Mouse (Mus musculus): ENCODE data around the gene Edc4.
"Not testable (repeated sequence)": the region's sequence is repeated elsewhere in the genome, so short reads cannot be mapped to it uniquely, and the experiment has no call there.

Gene Edc4

DNA sequence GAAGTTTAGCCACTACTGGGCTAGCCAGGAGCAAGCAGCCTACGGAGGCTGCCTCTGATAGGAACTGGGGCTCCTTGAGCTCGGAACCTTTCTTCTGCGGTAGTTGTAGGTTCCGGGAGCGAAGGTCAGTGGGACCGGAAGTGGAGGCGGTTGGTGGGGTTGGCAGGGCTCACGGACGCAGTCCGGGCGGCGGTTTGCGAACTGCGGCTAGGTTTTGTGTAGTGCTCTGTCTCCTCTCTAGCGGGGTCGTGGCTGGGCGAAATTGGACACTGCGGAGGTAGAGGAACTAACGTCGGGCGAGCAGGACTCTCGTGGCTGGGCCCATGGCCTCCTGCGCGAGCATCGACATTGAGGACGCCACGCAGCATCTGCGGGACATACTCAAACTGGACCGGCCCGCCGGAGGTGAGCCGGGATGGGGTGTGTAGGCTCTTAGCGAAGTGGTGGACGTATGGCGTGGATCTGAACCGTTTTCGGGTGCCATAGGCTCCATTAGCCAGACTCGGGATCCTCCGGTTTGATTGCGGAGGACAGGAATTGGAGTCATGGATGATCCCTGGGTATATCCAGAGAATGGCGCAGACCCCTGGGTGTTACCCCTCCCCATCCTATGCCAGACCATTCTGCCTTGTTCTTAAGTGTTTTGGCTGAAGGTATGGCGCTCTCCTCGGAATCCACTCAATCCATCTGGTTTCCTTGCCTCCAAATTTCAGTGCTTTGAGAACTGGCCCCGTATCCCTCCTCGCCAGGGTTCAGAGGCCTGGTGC is at the start of gene Edc4:
Gene Edc4, plus strand, starts transcription at position 128 of the 767 bp plus-strand sequence.
- DNase-seq (ENCODE audit: low read depth, low spot score) = peak; percentile 90

DNA sequence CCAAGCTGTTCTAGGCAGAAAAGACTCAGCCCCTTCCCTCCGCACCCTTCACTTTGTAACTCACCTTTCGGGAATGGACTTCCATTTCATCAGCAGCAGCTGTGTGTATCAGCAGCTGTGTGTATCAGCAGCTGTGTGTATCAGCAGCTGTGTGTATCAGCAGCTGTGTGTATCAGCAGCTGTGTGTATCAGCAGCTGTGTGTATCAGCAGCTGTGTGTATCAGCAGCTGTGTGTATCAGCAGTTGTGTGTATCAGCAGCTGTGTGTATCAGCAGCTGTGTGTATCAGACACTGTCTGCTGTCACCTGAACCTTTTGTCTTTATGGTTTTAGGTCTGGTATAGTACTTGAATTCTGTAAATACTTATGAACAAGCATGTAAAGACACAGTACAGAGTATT is 46.9 kb upstream of the Edc4 start:
- not testable (repeated sequence) for DNase-seq (ENCODE audit: low read depth, low spot score)

DNA sequence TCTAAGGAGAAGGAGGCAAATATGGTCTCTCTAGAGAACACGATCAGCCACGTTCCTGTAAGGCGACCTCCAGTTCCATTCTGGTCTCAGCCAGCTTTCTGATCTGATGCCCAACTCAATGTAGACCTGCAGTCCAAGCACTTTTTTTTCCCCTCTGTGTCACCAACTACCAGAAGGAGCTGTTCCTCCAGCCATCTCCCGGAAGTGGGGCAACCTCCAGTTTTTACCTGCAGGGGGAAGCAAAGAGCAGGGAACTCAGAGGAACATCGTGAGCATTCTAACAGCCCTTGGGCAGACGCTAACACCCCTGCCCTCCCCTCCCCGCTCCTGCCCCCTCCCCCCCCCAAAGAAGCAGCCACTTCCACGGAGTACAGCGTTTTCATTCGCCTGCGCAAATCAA is 45.4 kb upstream of the Edc4 start:
- peak; percentile 54 for DNase-seq (ENCODE audit: low read depth, low spot score)

DNA sequence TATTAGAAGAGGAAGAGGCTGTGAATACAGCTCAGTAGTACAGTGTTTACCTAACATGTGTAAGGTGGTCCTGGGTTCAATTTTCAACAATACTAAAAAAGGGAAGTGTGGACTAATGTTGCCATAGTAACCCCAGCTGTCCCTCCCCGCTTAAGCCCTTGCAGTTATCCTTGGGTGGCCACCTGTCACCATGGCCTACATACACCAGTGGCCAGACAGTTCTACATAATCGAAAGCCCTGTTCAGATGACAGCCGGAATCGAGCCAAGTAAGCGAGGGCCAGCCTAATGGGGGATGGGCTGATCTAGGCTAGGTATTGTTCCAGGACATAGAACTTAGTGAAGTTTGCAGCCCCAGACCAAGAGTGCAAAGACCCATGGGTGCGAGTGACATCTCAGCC is 43.7 kb upstream of the Edc4 start:
- DNase-seq (ENCODE audit: low read depth, low spot score) = no peak

DNA sequence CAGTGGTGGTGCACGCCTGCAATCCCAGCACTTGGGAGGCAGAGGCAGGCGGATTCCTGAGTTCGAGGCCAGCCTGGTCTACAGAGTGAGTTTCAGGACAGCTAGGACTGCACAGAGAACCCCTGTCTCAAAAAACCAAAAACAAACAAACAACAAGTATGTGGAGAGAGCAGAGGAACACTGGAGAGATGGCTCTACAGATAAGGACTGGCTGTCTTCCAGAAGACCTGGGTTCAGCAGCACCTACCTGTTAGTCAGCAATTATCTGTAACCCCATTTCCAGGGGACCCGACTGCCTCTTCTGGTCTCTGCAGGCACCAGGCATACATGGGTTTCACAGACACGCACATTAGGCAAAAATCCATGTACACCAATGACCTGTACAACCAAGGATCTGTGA is 41.5 kb upstream of the Edc4 start:
- no peak for DNase-seq (ENCODE audit: low read depth, low spot score)

DNA sequence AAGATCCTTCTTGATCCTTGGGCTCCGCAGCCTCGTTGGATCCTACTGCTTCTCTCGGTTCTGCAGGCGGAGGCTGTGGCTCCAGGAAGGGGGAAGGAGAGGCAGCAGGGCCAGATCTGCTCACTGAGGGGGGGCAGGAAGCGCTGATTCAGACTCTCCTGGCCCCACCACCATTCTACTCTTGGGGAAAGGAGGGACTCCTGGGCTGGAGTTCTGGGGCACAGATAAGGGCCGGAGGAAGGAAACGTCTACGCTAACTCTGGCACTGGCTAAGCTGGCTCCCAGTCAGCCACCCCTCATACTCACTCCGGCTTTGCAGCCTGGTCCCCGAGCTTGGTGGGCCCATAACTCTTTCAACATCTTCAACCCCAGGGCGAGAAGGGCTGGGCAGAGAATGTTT is 34.0 kb upstream of the Edc4 start:
- no peak for DNase-seq (ENCODE audit: low read depth, low spot score)

DNA sequence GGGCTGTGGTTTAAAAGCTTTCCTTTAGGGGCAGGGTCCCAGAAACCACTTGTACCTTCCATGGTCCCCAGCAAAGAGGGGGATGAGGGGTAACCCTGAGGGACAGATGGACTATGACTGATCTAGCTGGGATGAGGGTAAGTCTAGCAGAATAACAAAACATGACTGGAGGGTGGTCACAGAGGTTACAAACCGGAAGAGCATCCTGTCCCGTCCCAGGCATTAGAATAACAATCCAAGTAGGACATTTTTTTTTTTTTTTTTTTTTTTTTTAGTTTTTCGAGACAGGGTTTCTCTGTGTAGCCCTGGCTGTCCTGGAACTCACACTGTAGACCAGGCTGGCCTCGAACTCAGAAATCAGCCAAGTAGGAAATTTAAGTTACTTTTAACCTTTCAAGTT is 30.7 kb upstream of the Edc4 start:
- no peak for DNase-seq (ENCODE audit: low read depth, low spot score)

DNA sequence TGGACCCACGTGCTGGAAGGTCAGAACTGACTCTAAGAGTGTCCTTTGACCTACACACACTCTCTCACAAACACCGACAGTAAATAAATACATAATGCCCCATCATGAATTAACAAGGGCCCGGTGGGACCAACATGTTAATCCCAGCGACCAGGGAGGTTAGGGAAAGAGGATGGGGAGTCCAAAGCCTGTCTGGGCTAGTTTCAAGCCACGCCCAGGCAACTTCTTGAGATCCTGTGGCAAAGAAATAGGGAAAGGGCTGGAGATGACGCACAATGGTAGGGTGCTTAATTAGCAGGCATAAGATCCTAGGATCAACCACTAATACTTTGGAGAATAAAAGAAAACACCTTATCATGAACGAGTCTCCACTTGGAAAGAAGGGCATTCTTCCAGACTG is 30.1 kb upstream of the Edc4 start:
- no peak for DNase-seq (ENCODE audit: low read depth, low spot score)

DNA sequence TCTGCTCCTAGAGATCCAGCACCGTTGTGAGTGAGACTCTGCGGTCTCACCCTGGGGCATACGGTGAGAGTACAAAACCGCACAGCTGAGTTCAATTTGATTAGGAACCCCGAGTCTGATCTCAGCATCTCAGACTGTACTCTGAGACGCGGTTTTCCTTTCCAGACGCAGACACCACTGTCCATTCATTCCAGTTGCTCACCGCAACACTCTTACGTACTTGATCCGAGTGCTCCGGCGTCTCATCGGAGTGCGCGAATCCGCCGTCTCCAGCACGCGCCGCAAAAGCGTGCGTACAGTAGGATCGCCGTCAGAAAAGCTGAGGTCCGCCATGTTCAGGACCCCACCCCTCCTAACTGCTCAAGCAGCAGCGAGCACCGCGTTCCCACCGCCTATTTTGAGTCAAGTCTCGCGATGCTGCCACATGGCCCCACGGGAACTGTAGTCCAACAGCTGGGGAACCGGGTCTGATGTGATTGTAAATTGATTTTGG is 29.0 kb upstream of the Edc4 start:
- peak; percentile 95 for DNase-seq (ENCODE audit: low read depth, low spot score)

DNA sequence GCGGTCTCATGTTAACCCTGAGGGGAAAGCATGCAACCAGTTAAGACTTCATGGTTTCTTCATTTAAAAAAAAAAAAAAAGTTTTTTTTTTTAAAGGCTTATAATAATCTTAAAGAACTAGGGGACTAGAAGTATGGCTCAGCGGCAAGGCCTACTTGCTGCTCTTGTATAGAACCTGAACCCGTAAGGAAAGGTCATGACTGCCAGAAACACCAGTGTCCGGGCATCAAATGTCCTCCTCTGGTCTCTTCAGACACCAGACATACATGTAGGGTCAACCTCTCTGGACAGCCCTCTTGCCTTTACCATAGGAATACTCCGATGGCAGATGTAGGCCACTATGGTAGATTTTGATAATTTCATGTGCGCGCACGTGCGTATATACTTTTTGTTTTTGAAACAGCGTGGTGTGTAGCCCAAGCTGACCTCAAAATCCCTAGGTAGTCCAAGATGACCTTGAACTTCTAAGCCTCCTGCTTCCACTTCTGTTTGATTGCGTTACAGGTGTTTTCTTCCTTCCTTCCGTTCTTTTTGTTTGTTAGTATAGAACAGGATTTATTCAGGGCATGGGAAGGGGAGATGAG is 28.4 kb upstream of the Edc4 start:
- DNase-seq (ENCODE audit: low read depth, low spot score) = no peak

DNA sequence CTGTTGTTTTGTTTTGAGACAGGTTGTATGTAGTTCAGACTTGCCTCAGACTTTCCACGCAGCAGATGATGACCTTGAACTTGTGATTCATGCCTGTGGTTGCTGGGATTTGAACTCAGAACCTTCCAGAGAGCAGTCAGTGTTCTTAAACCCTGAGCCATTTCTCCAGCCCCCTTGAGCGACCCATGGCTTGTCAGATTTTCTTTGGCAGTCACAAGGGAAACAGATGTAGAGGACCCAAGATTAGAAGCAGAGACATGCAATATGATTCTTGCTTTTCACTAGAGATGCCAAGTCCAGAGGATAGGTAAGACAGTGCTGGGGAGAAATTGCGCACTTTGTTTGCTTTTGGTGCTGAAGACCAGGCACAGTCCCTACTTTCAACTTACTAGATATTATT is 27.5 kb upstream of the Edc4 start, which contains the start of gene Cenpt:
Gene Cenpt, minus strand, starts transcription at position 101 of the 400 bp plus-strand sequence.
- DNase-seq (ENCODE audit: low read depth, low spot score) = no peak

DNA sequence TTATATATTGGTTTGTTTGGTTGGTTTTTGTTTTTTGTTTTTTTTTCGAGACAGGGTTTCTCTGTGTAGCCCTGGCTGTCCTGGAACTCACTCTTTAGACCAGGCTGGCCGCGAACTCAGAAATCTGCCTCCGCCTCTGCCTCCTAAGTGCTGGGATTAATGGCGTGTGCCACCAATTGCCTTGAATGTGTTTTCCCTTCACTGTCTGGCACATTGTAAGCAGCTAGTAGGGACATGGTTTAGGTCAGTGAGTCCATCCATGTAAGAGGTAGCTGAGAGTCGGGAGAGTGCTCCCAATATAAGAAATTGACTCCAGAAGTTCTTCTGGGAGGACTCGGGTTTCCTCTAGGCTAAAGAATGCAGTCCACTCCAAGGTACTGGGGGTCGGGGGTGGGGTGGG is 26.4 kb upstream of the Edc4 start:
- no peak for DNase-seq (ENCODE audit: low read depth, low spot score)

DNA sequence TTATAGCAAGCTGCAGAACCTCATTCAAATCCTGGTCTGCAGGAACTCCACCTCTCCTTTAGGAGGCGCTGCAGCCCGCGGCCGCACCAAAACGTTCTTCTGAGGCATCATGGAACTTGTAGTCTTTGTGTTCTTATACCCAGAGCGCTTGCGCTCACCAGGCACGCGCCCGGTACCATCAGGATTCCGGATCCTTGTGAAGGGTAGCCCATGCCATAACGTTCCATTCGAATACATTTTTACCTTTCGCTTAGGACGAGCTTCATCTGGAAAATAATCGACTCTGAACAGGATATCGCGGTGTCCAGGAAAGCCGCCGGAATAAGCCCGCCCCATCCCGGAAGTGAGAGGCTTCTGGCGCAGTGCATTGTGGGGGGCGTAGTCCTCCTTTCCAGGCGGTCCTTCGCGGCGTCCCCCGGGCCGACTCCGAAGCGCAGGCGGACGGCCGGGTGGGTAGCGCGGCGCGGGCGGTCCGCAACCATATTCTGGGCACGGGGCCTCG is 25.9 kb upstream of the Edc4 start, which contains the start of gene Thap11:
Gene Thap11, plus strand, starts transcription at position 418 of the 502 bp plus-strand sequence.
- peak; percentile 93 for DNase-seq (ENCODE audit: low read depth, low spot score)

DNA sequence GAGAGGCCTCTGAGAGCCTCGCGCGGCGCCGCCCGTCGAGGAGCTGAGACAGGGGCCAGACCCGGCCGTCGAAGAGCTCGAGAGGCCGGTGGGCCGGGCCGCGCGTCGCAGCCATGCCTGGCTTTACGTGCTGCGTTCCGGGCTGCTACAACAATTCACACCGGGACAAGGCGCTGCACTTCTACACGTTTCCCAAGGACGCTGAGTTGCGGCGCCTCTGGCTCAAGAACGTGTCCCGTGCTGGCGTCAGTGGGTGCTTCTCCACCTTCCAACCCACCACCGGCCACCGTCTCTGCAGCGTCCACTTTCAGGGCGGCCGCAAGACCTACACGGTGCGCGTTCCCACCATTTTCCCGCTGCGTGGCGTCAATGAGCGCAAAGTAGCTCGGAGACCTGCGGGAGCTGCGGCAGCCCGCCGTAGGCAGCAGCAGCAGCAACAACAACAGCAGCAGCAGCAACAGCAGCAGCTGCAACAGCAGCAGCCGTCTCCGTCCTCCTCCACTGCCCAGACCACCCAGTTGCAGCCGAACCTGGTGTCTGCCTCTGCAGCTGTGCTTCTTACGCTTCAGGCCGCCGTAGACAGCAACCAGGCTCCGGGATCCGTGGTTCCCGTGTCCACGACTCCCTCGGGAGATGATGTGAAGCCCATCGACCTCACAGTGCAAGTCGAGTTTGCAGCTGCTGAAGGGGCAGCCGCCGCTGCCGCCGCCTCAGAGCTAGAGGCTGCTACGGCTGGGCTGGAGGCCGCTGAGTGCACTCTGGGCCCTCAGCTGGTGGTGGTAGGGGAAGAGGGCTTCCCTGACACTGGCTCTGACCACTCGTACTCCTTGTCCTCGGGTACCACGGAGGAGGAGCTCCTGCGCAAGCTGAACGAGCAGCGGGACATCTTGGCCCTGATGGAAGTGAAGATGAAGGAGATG is 25.2 kb upstream of the Edc4 start:
- DNase-seq (ENCODE audit: low read depth, low spot score) = peak; percentile 65

DNA sequence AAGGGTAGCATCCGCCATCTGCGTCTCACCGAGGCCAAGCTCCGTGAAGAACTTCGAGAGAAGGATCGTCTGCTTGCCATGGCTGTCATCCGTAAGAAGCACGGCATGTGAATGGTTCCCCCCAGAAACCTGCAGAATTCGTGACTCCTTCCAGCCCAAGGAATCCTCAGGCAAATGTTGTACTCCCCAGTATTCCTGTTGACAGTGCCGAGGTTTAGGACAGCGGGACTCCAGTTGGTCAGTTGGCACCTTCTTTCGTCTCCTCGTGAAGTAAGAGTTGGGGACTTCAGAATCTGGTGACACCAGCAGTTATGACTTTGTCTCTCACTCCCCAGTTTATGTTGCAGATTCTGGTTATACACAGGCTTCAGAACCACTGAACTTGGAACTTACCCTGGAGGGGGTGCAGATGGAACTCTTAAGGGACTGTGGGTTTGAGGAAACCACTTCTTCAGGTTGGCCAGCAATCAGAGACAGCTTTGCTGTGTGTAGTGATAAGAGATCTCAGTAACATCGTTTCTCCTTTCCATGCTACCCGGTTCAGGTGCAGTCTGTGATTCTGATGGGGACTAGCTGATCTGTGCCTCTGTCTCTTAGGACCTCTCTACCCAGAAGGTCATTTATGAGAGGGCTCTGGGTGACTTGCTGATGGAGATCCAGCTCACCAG is 24.4 kb upstream of the Edc4 start:
- no peak for DNase-seq (ENCODE audit: low read depth, low spot score)

DNA sequence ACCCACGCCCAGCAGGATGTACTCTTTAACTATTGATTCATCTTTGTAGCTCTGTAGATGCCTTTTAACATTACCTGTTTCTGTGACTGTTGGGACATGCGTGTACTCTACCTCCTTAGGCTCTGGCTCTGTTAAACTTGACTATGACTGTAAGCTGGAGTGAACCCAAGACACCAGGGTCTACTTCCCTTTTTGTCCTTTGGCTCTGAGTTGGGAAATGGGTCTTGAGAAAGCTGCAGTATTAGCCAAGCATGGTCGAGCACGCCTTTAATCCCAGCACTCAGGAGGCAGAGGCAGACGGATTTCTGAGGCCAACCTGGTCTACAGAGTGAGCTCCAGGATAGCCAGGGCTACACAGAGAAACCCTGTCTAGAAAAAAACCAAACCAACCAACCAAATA is 22.2 kb upstream of the Edc4 start:
- DNase-seq (ENCODE audit: low read depth, low spot score) = no peak

DNA sequence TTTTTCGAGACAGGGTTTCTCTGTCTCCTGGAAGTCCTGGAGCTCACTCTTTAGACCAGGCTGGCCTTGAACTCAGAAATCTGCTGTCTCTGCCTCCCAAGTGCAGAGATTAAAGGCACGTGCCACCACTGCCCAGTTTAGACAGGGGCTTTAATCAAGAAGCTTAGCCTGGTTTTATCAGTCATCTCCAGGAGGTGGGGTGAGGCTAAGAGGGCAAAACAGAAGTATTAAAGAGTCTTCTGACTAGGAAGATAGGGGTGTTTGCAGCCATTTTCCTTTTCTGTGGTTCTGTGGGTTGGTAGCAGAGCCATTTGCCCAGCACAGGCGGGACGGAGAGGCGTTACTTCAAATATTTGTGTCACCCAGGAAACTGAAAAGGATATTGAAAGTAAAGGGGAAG is 21.4 kb upstream of the Edc4 start:
- no peak for DNase-seq (ENCODE audit: low read depth, low spot score)

DNA sequence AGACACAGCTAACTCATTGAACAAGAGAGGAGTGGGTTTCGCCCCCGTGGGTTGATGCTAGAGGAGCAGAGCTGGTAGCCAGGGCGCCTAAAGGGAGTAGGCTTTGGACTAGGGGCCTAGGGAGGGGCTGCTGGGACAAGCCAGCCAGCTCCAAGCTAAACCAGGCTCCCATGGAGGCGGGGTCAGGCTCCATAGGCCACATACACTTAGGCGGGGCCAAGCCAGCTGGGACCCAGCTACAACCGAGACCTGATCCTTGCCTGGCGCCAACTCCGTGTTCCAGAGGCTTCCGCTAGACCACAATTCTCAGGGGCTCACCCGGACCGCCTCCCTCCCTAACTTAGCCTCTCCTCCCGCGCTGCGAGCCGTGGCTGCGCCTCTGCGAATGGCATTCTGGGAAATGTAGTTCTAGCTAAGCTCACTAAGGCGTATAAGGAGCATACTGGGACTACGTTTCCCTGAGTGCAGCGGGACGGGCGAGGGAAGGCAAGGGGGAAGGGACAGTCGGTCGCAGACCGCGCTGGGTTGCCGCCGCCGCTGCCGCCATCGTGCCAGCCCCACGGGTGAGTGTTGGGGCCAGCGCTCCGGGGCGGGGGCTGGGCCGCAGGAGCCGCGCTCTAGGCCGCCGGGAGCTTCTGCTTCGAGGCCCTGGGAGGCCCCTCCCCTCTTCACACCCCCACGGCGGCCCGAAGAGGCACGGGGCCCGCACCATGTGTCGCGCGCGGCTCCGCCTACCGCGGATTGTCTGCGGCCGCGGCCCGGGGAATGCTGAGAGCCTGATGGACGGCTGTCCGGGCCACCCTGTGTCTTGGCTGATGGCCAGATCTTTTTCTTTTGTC is 20.3 kb upstream of the Edc4 start, which contains the start of gene Nutf2:
Gene Nutf2, plus strand, starts transcription at position 438 of the 839 bp plus-strand sequence.
- DNase-seq (ENCODE audit: low read depth, low spot score) = peak; percentile 99

DNA sequence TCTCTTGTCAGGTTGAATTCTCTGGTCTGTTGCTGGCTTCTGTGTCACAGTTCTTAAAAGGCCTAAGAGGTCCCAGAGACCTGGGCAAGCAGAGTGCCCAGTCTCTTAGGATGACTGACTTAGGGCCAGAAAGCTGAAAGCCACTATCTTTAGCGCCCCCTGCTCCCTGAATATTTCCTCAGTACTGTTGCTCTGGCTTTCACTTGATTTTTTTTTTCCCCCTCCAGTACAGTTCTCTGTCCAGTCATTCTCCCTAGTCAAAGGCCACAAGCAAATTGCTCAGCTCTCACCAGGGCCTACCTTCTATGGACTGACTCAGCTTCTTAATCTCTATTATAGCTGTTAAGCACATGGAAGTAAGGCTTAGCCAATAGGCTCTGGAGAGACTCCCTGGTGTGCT is 18.7 kb upstream of the Edc4 start:
- no peak for DNase-seq (ENCODE audit: low read depth, low spot score)

DNA sequence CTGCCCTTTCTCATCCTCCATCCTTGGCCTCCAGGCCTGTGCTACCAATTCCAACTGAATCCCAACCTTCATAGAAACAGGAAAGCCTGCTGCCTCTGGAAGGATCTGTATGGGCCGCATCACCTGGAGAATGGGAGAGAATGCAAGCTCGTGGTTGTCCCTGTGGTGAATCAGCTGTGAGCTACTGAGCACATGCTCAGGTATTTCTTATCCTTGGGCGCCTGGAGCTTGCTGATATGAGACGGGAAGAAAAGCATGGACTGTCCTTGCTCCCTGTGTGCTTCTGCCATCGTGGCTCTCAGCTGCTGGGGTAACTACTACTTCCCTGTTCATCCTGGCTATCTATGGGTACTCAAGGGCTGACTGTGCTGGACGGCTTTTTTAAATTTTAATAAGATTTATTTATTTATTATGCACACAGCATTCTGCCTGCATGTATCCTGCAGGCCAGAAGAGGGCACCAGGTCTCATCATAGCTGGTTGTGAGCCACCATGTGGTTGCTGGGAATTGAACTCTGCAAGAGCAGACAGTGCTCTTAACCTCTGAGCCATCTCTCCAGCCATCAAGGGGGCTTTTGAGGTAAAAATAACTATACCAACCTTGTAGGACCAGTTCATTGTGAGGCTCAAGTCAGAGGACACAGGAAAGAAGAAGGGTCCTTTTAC is 14.2 kb upstream of the Edc4 start:
- no peak for DNase-seq (ENCODE audit: low read depth, low spot score)

Measured in mesoderm, embryonic 11.5 days (tissue).